Mouse (Mus musculus): ENCODE data around the gene Dapk2.

Gene Dapk2

DNA sequence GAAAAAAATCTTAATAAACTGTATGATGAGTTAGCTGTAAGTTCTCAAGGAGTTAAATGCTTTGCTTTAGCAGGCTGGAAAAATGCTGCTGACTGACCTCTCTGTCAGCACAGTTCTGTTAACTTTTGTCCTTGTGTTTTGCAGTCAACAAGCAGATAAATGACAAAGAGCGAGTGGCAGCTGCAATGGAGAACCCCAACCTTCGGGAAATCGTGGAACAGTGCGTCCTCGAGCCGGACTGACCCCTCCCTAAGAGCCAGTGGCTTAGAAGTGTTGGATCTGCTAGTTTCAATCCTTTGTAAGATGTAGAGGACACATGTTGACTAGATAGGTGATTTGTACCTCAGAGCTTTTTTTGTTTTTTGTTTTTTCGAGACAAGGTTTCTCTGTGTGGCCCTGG, 19.8 kb upstream of the Dapk2 start:
- DNase-seq (ENCODE audit: extremely low spot score, low read depth, low spot score), result no peak

DNA sequence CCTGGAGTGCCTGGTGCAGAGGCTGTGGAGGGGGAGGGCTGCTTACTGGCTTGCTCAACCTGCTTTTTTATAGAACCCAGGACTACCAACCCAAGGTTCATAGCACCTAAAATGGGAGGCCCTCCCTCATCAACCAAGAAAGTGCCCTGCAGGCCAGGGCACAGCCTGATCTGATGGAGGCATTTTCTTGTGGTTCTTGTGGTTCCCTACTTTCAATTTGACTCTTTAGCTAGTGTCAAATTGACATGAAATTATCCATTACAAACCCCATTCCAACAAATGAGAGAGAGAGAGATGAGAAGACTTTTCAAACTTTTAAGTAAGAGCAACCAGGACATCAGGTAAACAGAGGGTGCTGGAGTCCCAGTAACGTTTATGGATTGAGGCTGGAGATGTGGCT, 15.8 kb upstream of the Dapk2 start:
- DNase-seq (ENCODE audit: extremely low spot score, low read depth, low spot score), result no peak

DNA sequence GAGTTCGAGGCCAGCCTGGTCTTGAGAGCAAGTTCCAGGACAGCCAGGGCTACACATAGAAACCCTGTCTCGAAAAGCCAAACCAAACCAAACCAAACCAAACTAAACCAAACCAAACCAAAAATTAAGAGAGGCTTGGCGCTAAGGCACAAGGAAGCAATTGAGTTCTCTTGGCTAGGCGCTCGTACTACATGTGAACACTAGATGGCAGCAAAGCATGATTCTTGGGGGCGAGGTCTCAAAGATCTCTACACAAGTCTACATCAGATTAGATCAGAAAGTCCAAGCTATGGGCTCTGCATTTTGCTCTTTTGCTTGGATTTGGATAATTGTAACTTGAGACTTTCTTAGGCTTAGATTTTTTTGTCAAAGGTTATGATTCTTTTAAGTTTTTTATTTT, 13.8 kb upstream of the Dapk2 start:
- peak; percentile 49 for DNase-seq (ENCODE audit: extremely low spot score, low read depth, low spot score)

DNA sequence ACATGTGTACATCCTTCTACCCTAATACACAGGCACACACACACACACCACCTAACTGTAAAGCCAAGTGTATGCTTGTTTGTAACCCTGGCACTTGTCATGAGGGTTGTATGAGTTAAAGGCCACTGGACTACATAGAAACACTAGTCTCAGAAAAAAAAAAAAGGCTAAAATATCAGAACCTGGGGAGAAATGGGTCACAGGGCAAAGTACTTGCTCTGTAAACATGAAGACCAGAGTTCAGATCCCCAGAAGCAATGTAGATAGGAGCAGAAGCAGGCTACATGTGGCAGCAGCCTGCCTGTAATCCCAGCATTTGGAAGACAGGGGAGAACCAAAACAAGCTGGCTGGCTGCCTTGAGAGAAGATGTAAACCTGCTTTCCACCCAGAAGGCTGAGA, 11.9 kb upstream of the Dapk2 start:
- no peak for DNase-seq (ENCODE audit: extremely low spot score, low read depth, low spot score)

DNA sequence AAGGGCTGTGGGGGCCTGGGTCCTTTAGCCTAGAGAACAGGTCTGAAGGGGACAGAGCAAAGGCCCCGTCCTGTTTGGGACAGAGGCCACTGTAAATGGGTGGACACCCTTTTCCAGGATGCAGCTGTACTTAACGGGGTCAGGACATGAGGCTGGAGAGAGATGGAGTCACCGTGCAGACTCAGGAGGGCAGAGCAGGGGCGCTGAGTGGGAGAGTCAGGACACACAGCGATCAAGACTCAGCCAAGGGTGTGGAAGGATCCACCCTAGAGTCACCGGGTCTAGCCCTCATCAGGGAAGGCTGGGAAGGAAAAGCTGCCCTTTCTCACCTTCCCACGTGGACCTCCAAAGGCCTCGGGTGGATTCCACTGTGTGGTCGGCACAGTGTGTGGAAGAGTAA, 6.0 kb upstream of the Dapk2 start:
- DNase-seq (ENCODE audit: extremely low spot score, low read depth, low spot score), result no peak

DNA sequence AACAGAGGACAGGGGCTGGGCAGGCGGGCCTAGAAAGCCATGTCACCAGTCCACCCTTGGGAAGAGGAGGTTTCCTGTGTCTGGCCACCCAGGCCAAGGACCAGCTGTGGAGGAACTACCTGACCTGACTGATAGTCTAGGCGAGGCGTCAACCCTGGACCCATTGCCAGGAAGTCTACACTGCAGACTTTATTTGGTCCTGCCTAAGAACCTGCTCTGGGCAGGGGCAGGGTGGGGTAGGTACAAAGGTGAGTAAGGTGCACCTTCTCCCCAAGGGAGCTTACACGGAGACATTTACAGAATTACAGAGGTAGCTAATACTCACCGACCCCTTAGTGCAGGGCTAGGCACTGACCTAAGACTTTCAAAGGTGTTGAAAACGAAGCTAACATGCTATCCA, 4.4 kb upstream of the Dapk2 start:
- DNase-seq (ENCODE audit: extremely low spot score, low read depth, low spot score), result no peak

DNA sequence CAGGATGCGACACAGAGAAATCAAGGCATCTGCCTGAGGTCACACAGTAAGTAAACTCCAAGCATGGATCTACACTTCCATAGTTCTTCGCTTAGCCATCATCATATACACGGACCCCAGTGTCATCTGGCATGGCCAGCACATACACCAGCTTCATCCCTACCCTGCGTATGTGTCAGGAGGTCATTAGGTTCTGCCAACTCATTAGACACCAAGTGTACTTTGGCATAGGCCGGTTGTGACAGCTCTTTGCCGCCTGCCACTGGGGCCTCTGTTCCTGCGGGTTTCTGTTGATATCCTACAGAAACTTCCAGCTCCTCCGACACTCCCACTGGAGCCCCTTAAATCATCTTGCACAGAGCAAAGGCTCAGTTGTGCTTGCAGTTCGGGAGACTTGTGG, 4.0 kb upstream of the Dapk2 start:
- DNase-seq (ENCODE audit: extremely low spot score, low read depth, low spot score), result no peak

DNA sequence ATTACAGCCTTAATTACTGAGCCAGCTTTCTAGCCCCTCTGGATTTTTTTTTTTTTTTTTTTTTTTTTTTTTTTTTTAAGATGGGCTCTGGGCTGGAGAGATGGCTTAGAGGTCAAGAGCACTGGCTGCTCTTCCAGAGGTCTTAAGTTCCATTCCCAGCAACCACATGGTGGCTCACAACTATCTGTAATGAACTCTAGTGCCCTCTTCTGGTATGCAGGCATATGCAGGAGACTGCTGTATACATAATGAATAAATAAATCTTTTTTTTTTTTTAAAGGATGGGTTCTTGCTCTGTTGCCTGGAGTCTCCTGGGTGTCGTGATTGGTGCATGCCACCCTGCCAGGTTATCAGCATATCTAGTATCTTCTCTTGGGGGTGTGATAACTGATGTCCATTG, 2.5 kb upstream of the Dapk2 start:
- DNase-seq (ENCODE audit: extremely low spot score, low read depth, low spot score), result no peak

DNA sequence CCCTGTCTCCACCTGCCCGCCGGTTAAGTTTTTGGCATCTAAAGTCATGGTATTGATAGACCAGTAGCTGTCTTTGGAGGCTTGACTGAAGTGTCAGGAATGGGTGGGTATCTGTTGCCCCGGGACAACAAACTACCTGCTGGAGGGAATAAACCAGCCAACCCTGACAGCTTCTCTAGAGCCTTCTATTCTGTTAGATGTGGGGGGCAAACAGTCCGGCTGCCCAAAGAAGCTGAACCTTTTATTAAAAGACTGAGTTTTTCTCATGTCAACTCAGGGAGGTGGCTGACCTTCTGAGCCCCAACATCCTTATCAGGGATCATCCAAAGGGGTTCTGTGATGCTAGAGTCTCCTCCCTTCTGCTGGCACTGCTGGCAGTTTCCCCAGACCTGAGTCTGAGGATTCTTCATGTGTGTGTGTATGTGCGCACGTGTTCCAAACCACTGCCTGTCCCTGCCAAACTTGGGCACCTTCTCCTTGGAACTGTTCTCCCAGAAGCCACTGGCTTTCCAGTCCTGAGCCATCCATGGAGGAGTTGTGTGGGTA, 935 bp downstream of the Dapk2 start:
- no peak for DNase-seq (ENCODE audit: extremely low spot score, low read depth, low spot score)

DNA sequence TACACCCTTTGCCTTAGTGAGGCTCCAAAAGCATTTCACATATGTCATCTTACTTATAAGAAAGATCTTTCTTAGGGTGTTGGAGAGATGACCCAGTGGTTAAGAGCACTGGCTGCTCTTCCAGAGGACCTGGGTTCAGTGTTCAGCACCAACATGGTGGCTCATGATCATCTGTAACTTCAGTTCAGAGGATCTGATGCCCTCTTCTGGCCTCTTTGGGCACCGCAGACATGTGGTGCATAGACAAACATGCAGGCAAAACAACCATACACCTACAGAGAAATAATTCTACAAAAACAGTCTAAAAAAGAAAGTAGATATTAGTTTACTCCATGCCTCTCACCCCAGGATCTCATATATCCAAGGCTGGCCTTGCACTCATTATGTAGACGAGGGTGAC, 2.1 kb downstream of the Dapk2 start:
- DNase-seq (ENCODE audit: extremely low spot score, low read depth, low spot score), result no peak

DNA sequence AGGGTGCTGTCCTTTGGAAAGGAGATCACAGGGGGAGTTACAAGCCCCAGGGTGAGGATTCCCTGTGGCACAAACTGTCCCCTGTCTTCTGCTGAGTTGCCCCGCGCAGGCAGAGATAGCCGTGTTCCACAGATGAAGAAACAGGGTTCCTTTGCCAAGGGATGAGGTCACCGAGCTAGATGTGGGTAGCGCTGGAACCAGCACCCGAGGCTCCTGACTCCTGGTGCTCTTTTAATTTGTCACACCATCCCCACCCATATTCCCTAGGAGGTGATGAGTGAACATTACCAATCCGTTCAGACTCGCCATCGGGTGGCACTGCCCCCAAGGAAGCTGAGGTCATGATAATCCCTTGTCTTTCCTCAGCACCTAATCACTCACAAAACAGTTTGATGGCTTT, 5.0 kb downstream of the Dapk2 start:
- no peak for DNase-seq (ENCODE audit: extremely low spot score, low read depth, low spot score)

DNA sequence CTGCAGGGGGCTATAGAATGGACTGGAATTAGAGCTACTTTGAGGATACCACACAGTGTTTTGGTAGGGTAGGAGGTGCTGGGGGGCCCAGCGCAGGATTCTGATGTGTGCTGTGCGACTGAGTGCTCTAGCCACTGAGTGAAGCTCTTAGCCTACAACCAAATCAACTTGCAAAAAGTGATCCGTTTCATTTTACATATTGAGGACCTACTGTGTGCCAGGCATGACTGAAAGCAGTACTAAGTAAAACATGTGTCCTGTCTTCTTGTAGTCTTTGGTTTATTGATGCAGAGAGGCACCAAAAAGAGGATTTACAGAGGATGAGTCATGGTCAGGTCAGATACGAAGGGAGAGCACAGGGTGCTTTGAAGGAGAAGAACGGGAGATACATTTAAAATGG, 9.2 kb downstream of the Dapk2 start:
- no peak for DNase-seq (ENCODE audit: extremely low spot score, low read depth, low spot score)

DNA sequence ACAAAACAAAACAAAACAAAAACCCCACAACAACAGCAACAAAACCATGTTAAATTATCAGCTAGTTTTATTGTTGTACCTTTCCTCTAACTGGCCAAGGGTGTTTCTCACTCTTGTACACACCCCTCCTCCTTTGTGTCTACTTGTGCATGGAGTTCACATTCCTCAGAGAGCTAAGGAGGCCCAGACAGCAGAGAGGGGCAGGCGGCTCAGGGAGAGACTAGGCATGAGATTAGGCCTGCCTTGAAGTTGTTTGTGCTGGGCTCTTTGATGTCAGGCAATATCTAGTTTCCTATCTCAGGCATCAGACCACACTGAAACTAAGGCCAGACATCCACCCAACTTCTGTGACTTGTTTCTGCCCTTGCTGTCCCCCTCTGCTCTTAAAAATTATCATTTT, 10.2 kb downstream of the Dapk2 start:
- DNase-seq (ENCODE audit: extremely low spot score, low read depth, low spot score), result no peak

DNA sequence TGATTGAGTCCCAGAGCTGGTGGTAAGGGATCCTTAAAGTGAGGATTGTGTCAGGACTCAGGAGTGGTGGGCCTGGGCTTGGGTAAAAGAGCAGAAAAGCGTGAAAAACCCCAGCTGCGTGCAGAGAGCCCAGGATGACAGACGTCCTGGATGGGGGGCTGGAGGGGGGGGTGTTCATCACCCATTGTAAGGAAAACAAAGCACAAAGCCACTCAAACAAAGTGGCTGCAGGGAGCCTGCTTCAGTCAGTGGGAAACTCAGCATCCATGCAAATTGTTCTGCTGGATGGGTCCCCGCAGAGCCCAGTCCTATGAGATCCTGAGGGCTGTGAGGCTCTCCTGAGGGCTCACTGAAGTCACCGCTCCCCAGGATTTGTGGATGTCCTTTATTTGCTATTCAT, 12.5 kb downstream of the Dapk2 start:
- no peak for DNase-seq (ENCODE audit: extremely low spot score, low read depth, low spot score)

DNA sequence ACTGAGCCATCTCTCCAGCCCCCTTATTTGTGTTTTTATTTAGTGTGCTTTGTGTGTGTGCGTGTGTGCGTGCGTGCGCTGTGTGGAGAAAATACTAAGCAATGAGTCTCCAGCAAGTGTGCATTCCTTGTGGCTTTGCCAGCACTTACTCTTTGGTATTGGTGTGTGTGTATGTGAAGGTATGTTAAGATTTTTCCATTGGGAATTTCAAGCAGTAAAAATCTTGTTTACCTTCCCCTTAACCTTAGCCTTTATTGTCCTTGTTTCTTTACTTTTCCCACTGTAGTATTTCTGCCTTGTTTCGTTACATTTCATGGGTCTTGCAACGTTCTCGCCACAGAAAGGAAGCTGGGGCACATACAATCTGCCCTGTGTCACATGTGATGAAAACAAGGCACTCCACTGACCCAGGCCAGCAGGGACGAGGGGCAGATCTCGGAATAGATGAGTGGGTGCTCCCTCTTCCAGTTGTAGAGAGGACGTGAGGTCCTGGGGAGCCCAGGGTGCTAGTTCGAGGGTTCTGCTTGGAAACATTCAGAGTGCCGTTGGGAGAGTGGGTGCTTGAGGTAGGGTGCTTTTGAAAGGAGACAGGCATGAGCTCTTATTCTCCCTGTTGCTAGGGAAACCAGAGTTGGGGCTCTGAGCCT, 13.4 kb downstream of the Dapk2 start:
- no peak for DNase-seq (ENCODE audit: extremely low spot score, low read depth, low spot score)

DNA sequence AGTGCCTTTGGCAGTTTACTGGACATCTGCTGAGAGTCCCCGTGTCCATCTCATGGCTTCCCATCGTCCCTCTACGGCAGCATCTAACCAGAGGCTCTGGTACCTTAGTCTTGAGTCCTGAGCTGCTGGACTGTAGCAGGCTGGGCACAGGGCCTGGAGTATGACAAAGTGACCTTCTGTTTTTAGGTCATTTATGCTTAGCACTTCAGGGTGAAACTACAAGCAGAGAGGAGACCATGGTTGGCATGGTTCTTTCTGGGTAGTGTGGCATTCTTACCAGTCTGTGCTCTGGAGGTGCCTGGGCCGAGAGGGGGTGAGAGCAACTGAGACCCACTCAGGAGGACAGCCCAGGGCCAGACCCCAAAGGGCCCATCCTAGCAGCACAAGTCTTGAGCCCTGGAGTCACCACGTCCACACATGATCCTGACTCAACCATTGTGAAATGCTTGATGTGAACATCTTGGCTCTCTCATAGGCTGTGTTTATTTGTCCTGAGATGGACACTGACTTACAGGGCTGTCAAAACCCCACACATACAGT, 15.4 kb downstream of the Dapk2 start:
- no peak for DNase-seq (ENCODE audit: extremely low spot score, low read depth, low spot score)

DNA sequence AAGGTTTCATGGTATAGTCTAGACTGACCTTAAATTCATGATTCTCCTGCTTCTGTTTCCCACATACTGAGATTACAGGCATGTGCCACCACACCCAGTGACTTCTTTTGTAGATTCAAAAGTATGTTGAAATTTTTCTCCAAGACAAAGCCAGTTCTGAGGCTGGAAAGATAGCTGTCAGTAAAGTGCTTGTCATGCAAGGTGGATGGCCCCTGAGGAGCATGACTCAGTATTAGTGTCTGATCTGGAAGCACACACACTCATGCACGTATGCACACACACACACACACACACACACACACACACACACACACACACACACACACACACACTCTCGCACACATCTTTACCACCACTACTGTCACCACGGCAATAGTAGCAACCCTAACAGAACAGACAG, 17.0 kb downstream of the Dapk2 start:
- DNase-seq (ENCODE audit: extremely low spot score, low read depth, low spot score), result no peak

DNA sequence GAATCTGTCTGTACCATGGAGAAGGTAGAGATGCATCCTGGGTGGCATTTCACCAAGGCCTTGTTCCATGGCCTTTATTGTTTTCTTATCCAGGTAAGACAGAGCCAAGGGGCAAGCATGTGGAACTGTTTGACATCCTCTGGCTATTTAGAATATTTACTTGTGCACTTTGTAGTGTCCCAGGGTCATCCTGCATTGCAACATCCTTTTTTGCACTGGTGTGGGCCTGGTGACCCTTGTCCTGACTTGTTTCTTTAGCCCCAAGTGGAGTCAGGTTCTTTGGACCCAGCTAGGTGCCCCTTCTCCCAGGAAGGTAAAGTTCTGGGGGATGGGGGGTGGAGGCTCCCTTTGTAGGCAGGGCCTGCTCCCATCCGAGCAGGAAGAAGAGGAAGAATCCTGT, 20.0 kb downstream of the Dapk2 start:
- DNase-seq (ENCODE audit: extremely low spot score, low read depth, low spot score), result no peak

DNA sequence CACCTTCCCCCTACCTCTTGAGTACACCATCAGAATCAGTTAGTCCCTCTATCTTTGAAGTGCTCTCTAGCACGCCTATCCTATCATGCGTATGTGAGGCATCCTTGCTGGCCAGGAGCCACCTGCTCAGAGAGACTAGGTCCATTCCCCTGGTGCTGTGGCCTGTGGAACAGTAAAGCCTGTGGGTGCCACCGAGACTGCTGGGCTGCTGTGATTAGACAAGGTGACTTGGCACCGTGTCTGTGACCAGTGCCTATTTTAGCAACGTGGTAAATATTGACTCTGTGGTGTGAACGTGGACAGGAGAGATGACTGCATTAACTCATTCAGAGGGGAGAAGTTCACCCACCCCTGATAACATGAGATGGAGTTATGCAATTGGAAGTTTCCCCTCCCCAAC, 21.8 kb downstream of the Dapk2 start:
- DNase-seq (ENCODE audit: extremely low spot score, low read depth, low spot score), result no peak

DNA sequence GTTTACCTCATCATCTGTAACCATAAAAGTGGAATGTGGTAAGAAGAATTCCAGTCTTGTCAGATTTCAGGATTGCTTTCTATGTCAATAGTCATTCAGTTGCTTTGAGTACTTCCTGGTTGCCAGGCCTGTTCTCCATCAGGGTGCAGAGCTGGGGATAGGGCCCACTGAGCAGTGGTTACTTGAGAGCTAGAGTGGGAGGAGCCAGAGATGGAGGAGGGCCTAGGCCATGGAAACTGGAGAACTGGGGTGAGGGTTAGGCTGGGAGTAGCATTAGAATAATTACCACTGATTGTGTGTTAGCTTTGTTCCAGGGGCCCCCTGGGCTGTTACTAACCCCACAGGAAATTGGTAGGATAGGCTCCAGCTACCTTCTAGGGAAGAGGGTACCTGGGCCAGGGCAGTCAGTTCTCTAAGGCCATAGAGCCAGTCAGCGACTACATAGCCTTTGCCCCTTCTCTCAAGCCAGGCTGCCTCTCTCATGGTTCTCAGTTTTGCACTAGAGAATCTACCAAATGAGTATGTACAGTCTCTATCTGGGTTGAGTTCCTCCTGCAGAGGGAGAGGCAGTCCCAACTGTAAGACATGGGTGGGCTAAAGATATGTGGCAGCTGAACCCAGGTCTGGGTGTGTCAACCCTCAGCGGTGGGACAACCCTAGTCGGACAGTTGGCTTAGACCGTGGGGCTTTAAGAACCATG, 23.3 kb downstream of the Dapk2 start:
- DNase-seq (ENCODE audit: extremely low spot score, low read depth, low spot score), result no peak

DNA sequence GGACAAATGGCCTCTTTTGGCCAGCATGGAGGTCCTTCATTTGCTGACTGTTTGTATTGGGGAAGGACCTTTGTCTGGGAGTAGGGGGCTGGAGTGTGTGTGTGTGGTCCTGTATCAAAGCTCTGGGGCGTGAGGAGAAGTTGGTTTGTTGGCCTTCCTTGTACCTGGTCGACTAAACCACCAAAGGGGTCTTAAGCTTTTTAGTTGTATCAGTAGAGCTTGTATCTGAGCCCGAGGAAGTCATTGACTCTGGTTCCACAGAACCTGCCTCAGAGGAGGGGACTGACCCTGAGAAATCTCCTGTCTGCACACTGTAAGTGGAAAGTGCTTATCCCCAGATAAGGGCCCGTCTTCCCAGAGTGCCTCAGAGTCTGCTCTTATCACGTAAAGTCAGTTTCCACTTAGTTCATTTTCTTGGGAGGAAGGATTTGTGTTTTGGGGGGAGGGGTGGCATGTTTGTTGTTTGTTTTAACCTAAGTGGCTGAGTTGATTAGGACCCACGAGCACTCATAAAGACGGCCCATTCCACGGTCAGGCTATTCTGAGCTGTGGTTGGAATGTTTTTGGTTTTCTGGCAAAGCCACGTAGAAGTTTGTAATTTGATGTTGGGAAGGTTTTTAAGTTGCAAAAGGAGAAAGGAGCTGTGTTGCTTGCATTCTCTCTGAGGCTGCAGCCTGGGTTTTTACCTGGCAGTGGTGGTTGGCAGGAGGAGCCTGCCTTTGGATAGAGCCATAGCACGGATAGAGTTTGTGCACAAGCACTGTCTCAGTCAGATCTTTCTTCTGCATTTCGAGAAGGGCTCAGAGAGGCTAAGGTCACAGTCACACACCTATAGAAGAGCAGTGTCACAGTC, 24.0 kb downstream of the Dapk2 start:
- DNase-seq (ENCODE audit: extremely low spot score, low read depth, low spot score), result no peak

DNA sequence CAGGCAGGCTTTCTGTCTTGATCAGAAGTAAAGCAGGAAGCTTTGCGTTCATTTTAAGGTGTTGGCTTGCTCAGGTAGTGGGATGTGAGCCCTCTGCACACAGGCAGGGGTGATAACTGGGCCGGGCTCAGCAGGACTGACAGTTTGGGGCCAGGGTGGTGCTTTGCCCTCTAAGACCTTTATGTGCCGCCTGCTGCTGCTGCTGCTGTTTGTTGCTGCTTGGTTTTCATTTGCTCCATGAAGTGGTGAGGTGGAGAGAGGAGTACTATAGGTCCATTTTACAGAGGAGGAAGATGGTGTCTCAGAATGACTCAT, 24.6 kb downstream of the Dapk2 start:
- no peak for DNase-seq (ENCODE audit: extremely low spot score, low read depth, low spot score)
